Mouse (Mus musculus): ENCODE data around the gene Lif.
A peak's percentile ranks its signal among the peaks of the same experiment; 100 is the strongest.

Lif gene

GRCm38 (mm10) chr11:4231435-4231834, 25.9 kb upstream of the Lif start:
- no peak for DNase-seq (ENCODE audit: low spot score)

GRCm38 (mm10) chr11:4232644-4233043, 24.7 kb upstream of the Lif start:
- DNase-seq (ENCODE audit: low spot score), result no peak

- DNase-seq (ENCODE audit: low spot score), result no peak
These were observed 22.2 kb upstream of the Lif start for GRCm38 (mm10) chr11:4235052-4235655.

- no peak for DNase-seq (ENCODE audit: low spot score)
These were observed 21.5 kb upstream of the Lif start, which contains the start of gene Osm for GRCm38 (mm10) chr11:4235665-4236545. Gene Osm (plus strand): TSS chr11:4236420.

DNA sequence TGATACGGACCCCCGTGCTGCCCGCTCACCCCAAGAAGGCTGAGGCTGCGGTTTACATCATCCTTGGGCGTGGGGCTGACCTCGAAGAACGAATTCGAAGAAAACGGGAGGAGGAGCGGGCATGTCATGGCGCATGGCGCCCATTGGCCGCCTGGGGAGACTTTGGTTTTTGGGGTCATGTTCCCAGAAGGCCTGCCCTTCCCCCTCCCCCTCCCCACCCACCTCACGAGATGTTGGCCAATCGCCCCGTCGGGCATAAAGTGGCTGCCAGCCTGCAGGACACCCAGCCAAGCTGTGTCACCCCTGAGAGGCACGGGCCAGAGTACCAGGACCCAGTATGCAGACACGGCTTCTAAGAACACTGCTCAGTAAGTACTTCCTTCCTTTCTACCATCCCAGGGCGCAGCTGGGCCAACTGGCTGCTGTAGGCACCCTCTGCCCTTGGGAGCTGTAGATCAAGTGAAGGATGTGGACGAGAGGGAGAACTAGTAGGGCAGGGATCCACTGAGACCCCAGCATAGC, 20.8 kb upstream of the Lif start:
- DNase-seq (ENCODE audit: low spot score), result no peak

GRCm38 (mm10) chr11:4237389-4237912, 19.9 kb upstream of the Lif start:
- DNase-seq (ENCODE audit: low spot score), result no peak

- no peak for DNase-seq (ENCODE audit: low spot score)
These were observed 19.2 kb upstream of the Lif start for GRCm38 (mm10) chr11:4238167-4238566.

GRCm38 (mm10) chr11:4239691-4240090, 17.7 kb upstream of the Lif start:
- DNase-seq (ENCODE audit: low spot score), result no peak

GRCm38 (mm10) chr11:4240151-4240550, 17.2 kb upstream of the Lif start:
- no peak for DNase-seq (ENCODE audit: low spot score)

DNA sequence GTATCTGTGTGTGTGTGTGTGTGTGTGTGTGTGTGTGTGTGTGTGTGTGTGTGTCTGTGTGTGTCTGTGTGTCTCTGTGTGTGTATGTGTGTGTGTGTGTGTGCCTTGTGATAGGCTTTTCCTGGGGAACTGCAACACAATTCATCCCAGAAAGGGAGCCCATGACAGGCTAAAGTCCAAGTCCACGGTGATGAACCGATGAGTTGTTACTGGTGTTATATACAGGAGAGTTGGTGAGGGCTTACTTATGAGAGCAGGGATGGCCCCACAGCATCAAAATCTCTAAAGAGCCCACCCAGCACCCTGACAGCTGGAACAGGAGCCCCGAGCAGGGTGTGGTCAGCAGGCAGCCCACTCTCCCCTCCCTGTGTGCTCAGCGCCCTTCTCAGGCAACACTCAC, 16.2 kb upstream of the Lif start:
- DNase-seq (ENCODE audit: low spot score), result no peak

GRCm38 (mm10) chr11:4246126-4246525, 11.2 kb upstream of the Lif start:
- DNase-seq (ENCODE audit: low spot score), result no peak

DNA sequence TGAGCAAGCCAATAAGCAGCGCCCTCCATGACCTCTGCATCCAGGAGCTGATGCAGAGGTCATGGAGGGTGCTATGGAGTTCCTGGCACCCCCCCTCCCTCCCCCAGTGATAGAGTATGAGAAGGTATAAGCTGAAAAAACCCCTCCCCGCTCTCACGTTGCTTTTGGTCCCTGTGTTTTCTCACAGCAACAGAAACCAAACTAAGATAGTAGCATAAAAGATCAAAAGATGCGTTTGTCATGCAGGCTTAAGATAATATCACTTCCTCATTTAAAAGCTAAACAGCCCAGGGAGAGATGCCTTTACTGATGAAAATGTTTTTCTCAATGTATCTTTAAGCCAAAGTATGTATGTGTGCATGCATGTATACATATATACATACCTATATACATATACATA, 10.7 kb upstream of the Lif start:
- DNase-seq (ENCODE audit: low spot score), result no peak

DNA sequence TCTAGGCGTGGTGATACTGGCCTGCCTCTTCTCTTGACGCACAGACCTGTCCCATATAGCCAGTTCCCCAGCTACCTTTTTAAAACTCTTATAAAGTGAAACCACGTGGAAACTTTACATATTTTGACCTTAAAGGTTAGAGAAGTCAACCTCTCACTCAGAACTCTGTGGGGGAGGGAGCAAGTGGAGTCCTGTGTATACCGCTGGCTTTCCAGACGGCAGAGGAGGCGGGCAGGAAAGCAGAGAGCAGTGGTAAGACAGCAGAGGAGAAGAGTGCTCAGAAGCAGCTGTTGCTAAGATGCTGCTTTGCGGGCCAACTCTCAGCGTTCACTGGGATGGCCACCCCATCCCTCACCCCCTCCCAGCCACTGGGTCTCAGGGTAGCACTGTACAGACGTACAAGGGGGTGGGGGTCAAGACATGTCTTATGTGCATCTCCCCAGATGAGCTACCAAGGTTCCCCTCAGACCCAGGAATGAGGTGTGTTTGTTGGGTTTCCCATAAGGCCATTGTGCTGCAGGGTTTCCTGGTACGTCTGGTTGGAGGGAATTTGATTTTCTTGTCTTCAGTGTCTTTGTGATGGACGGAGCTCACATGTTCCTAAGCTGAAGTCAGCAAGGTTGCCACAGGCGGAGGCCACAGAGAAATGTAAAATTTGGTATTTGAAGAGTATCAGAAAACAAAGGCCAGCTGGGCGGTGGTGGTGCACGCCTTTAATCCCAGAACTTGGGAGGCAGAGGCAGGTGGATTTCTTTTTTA, 10.0 kb upstream of the Lif start:
- no peak for DNase-seq (ENCODE audit: low spot score)

- no peak for DNase-seq (ENCODE audit: low spot score)
These were observed 8.2 kb upstream of the Lif start for GRCm38 (mm10) chr11:4249151-4249550.

- no peak for DNase-seq (ENCODE audit: low spot score)
These were observed 7.1 kb upstream of the Lif start for GRCm38 (mm10) chr11:4250290-4250689.

- DNase-seq (ENCODE audit: low spot score), result no peak
These were observed 6.0 kb upstream of the Lif start for GRCm38 (mm10) chr11:4251376-4251775.

- no peak for DNase-seq (ENCODE audit: low spot score)
These were observed 4.5 kb upstream of the Lif start for GRCm38 (mm10) chr11:4252886-4253285.

DNA sequence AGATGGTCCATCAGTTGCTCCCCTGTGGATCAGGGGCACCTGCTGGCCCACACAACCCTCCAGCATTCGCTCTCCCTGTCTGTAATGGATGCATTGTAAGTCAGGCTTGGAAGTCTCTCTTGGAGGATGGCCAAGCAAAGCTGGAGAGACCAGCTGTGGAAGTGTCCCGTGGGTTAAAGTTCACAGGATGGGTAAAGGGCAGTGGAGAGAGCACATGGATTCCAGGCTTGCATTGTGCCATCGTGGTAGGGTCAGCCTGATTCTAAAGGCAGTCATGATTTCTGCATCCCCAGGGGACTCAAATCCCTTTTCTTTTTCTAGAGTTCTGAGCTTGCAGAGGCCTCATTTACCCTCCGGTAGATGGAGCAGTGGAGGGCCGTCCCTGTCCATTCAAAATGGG, 399 bp downstream of the Lif start:
- no peak for DNase-seq (ENCODE audit: low spot score)

DNA sequence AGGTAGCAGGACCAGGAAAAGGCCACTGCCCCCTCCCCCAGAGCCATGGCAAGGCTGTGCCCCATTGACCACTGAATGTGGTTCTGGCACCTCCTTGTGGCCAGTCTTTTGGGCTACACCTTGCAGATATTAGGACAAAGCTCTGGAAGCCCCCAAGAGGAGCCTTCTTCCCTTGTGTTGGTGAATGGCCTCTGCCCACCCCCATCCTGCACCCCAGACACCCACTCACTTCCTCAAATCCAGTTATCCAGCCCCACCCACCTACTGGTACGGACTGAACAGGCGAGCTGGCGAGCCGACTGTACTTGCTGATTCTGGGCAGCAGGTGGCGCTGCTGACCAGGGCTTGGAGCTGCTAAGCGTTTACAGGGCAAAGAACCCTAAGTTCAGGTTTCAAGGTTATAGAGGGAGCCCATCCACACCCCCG, 1.3 kb downstream of the Lif start:
- DNase-seq (ENCODE audit: low spot score), result peak; percentile 85

GRCm38 (mm10) chr11:4260463-4261187, 3.3 kb downstream of the Lif start:
- no peak for DNase-seq (ENCODE audit: low spot score)

GRCm38 (mm10) chr11:4261188-4261494, 3.8 kb downstream of the Lif start:
- peak; percentile 54 for DNase-seq (ENCODE audit: low spot score)

DNA sequence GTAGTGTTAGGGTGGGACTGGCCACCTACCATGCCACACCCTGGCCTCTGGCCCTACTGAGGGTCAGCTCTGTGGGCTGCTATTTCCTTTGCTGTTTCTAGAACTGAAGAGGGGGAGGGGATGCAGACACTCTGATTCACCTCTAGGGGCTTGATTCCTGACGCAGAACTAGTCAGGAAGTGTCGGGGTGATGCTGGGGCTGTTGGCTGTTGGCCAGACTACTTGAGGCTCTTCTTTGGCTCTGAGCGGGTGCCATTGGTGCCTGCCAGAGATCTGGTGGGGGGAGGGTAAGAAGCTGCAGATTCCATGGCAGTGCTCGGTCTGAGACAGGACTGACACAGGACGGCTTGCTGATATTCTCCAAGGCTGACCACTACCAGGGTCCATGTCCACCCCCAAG, 4.6 kb downstream of the Lif start:
- DNase-seq (ENCODE audit: low spot score), result no peak

Measured in ovary, postnatal 14 days (tissue).